Mouse (Mus musculus) Patski (cell line): ENCODE data around the gene Slc2a6. TPM values are rescaled to one million over a fixed set of nuclear protein-coding genes. Genes with fewer than 3 reads are reported as not detected.
A peak's percentile ranks its signal among the peaks of the same experiment; 100 is the strongest.

Source experiments
- ATAC-seq: fragments of 100-300 bp; one replicate; pipeline ENCODE4 v1.8.0; 2021
- CTCF ChIA-PET: fragments of 350-600 bp; sonication (Branson Sonifier 250); formaldehyde crosslinking; loops from one replicate; lab custom pipeline; 2022; ENCODE audit warnings: inconsistent platforms; lab: Charles Lee
- POLR2A ChIA-PET: fragments of 350-600 bp; sonication (Branson Sonifier 250); formaldehyde crosslinking; loops from one replicate; lab custom pipeline; 2022; ENCODE audit warnings: antibody characterized with exemption, inconsistent platforms; lab: Charles Lee
- DNase-seq: peaks from one replicate; pipeline ENCODE4 v3.0.0-alpha.2; 2011; ENCODE audit warnings: low read depth, low spot score
- H3K27me3 ChIP-seq: fragments of 371-371 bp; one replicate; pipeline ENCODE4 v1.5.1; 2021
- CTCF ChIP-seq: fragments of 100-300 bp; IDR thresholded peaks from one replicate; pipeline ENCODE4 v1.5.1; 2021
- in situ Hi-C: fragments of 300-500 bp; cut with MboI; formaldehyde crosslinking; loops from 3 replicates; pipeline ENCODE4 v1.11.1; 2018; ENCODE audit warnings: low pct_unique_long_range_greater_than_20kb, mixed read lengths
- polyA plus RNA-seq: library from polyadenylated mRNA; unstranded; gene quantifications from one replicate; pipeline ENCODE4 v1.2.3, GENCODE M21; 2021

Slc2a6 gene
- polyA plus RNA-seq, 1 experiment from 2014 or later: 0.21 TPM

GRCm38 (mm10) chr2:27059187-27059586 lies 31.4 kb upstream of the Slc2a6 start:
- ChIA-PET POLR2A (no interaction called here), CTCF (no interaction called here)
- DNase-seq: no peak
- H3K27me3 ChIP-seq: peaks cover 12% of the 10 kb centered on the region
- in situ Hi-C loops: no loop called here
- no peak for TF ChIP-seq CTCF
- no peak for ATAC-seq

- ATAC-seq: no peak
- CTCF ChIA-PET: no interaction called here
- POLR2A ChIA-PET: no interaction called here
- DNase-seq: no peak
- in situ Hi-C loops: no loop called here
- TF ChIP-seq CTCF: no peak
- peaks cover 16% of the 10 kb centered on the region for H3K27me3 ChIP-seq
Observed at GRCm38 (mm10) chr2:27058751-27059150, 31.0 kb upstream of the Slc2a6 start.

- CTCF ChIA-PET: no interaction called here
- in situ Hi-C loops: no loop called here
- DNase-seq (no peak), ATAC-seq (no peak)
- H3K27me3 ChIP-seq: peaks cover 19% of the 10 kb centered on the region
- TF ChIP-seq CTCF: no peak
- POLR2A ChIA-PET: no interaction called here
Observed at GRCm38 (mm10) chr2:27058251-27058650, 30.5 kb upstream of the Slc2a6 start.

GRCm38 (mm10) chr2:27049408-27049807 lies 21.6 kb upstream of the Slc2a6 start:
- DNase-seq: no peak
- peaks cover 23% of the 10 kb centered on the region for H3K27me3 ChIP-seq
- ChIA-PET POLR2A (no interaction called here), CTCF (interaction anchor here (0.8 kb wide), 1 partner anchor 33 kb away, joined by 3 read pairs; no protein-coding TSS in a partner anchor)
- ATAC-seq: peak; percentile 62
- no peak for TF ChIP-seq CTCF
- in situ Hi-C loops: loop anchor here (10.0 to 25.0 kb wide), 2 partner anchors 388 to 405 kb away; partner anchors contain the start of genes Brd3os and Vav2

- no peak for DNase-seq
- ChIA-PET CTCF (no interaction called here), POLR2A (interaction anchor here (0.6 to 1.4 kb wide), 2 partner anchors 200 to 1192 kb away, joined by 3 to 4 read pairs; no protein-coding TSS in a partner anchor)
- no peak for TF ChIP-seq CTCF
- in situ Hi-C loops: loop anchor here (10.0 to 25.0 kb wide), 2 partner anchors 391 to 401 kb away; partner anchors contain the start of genes Brd3os and Vav2
- H3K27me3 ChIP-seq: peaks cover 11% of the 10 kb centered on the region
- ATAC-seq: no peak
Observed at GRCm38 (mm10) chr2:27045979-27046770, 18.4 kb upstream of the Slc2a6 start.

GRCm38 (mm10) chr2:27044641-27045040 lies 16.8 kb upstream of the Slc2a6 start:
- POLR2A ChIA-PET: no interaction called here
- H3K27me3 ChIP-seq: peaks cover 11% of the 10 kb centered on the region
- CTCF ChIA-PET: interaction anchor here (1.1 to 3.7 kb wide), 5 partner anchors 9 to 192 kb away, joined by 3 to 21 read pairs (median 3); no protein-coding TSS in a partner anchor
- DNase-seq: no peak
- no peak for TF ChIP-seq CTCF
- in situ Hi-C loops: loop anchor here (5.0 to 25.0 kb wide), 3 partner anchors 188 to 400 kb away; partner anchors contain the start of genes Brd3os and Vav2
- no peak for ATAC-seq

- CTCF ChIA-PET: interaction anchor here (0.7 to 3.7 kb wide), 10 partner anchors 9 to 192 kb away, joined by 3 to 21 read pairs (median 4); no protein-coding TSS in a partner anchor
Observed at GRCm38 (mm10) chr2:27044166-27044565, 16.4 kb upstream of the Slc2a6 start.

GRCm38 (mm10) chr2:27043461-27043860 lies 15.7 kb upstream of the Slc2a6 start:
- TF ChIP-seq CTCF: peak; percentile 78
- CTCF ChIA-PET: interaction anchor here (0.7 to 3.7 kb wide), 11 partner anchors 10 to 193 kb away, joined by 3 to 21 read pairs (median 3); no protein-coding TSS in a partner anchor
- in situ Hi-C loops: loop anchor here (5.0 to 25.0 kb wide), 3 partner anchors 189 to 399 kb away; partner anchors contain the start of genes Brd3os and Vav2
- ATAC-seq (no peak), DNase-seq (no peak)
- POLR2A ChIA-PET: no interaction called here
- H3K27me3 ChIP-seq: peaks cover 11% of the 10 kb centered on the region

More at GRCm38 (mm10) chr2:27044166-27044565, 16.4 kb upstream of the Slc2a6 start:
- TF ChIP-seq CTCF: no peak
- DNase-seq (no peak), ATAC-seq (no peak)
- POLR2A ChIA-PET: no interaction called here
- H3K27me3 ChIP-seq: peaks cover 11% of the 10 kb centered on the region
- in situ Hi-C loops: loop anchor here (5.0 to 25.0 kb wide), 3 partner anchors 188 to 399 kb away; partner anchors contain the start of genes Brd3os and Vav2

- DNase-seq (peak; percentile 64), ATAC-seq (peak; percentile 9)
- peaks cover 9% of the 10 kb centered on the region for H3K27me3 ChIP-seq
- TF ChIP-seq CTCF: no peak
- in situ Hi-C loops: loop anchor here (5.0 to 25.0 kb wide), 3 partner anchors 190 to 397 kb away; partner anchors contain the start of genes Brd3os and Vav2
- CTCF ChIA-PET: interaction anchor here (1.0 to 3.7 kb wide), 7 partner anchors 24 to 395 kb away, joined by 3 to 21 read pairs (median 8); no protein-coding TSS in a partner anchor
- POLR2A ChIA-PET: no interaction called here
Observed at GRCm38 (mm10) chr2:27042131-27042844, 14.5 kb upstream of the Slc2a6 start.

- TF ChIP-seq CTCF: peak; percentile 40
Observed at GRCm38 (mm10) chr2:27039286-27039685, 11.5 kb upstream of the Slc2a6 start.

More at GRCm38 (mm10) chr2:27039286-27039685, 11.5 kb upstream of the Slc2a6 start:
- peaks cover 4% of the 10 kb centered on the region for H3K27me3 ChIP-seq
- no peak for DNase-seq
- CTCF ChIA-PET: interaction anchor here (1.0 to 4.7 kb wide), 12 partner anchors 21 to 392 kb away, joined by 3 to 33 read pairs (median 4); no protein-coding TSS in a partner anchor
- no peak for ATAC-seq
- in situ Hi-C loops: loop anchor here (25.0 kb wide), 1 partner anchor 398 kb away; the partner anchor contains the start of genes Brd3os and Vav2
- POLR2A ChIA-PET: interaction anchor here (0.8 to 1.6 kb wide), 3 partner anchors 22 to 130 kb away, joined by 3 to 5 read pairs (median 4); no protein-coding TSS in a partner anchor
